Mouse (Mus musculus) liver, embryonic 14.5 days (tissue): Measurements from ENCODE around the gene Bmp8a.

Experiments
- CTCF ChIP-seq: IDR thresholded peaks from 2 replicates; pipeline ENCODE4 v1.5.1; 2016; ENCODE audit warnings: antibody characterized with exemption, low read depth, control low read depth
- EP300 ChIP-seq: IDR thresholded peaks from 2 replicates; pipeline ENCODE4 v1.6.1; 2016; ENCODE audit warnings: antibody characterized with exemption, low read depth

DNA sequence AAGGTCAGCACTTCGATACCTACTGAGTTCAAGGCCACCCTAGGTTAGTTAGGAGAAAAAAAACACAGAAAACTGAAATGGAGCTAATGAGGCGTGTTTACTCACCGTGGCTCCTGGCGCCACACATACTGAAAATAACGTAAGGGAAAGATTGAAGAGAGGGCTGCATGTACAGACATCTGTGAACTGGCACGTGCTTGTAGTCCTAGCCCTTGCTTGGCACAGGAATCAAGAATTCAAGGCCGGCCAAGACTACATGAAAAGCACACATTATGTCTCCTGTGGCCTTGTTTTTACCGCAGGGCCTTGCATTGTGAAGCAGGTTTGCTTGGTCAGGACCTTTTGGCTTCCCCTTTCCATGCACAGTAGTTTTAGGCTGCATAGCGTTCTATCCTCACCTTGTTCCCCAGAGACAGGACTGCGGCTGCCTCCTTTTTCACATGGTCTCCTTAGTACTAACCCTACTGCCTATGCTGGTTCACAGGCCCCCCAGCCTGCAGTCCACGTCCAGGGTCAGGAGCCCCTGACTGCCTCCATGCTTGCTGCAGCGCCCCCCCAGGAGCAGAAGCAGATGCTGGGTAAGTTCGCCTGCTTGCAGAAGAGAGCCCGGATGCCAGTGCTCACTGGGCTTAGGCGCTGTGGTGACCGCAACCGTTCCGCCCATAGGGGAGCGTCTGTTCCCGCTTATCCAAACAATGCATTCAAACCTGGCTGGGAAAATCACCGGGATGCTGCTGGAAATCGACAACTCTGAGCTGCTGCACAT, 45.7 kb downstream of the Bmp8a start:
- TF ChIP-seq EP300 = no peak
- TF ChIP-seq CTCF = no peak
